Mouse (Mus musculus): ENCODE data around the gene Zfp871.
A peak's percentile ranks its signal among the peaks of the same experiment; 100 is the strongest.

The Zfp871 gene

DNA sequence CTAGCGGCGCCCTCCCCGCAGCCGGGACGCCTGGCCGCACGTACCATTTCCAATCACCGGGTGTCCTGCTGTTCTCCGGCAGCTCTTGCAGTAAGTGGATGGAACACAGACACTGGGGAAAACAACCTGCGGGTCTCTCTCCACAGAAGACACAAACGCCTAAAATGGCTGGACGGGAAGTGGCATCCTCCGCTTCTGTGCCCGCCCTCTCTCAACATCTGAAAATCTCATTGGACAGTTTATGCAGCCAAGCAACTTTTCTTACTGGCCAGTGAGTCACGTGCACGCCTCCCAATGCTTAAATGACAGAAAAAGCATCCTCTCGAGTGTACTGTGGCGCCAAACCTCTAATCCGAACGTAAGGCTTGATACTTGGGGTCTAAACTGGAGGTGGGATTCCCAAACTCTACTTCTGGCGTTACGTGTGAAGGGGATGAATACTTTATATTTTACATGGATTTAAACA, at the start of gene Zfp871:
Gene Zfp871, minus strand, starts transcription at position 194 of the 466 bp plus-strand sequence.
- DNase-seq = peak; percentile 91 to 95

- no peak for DNase-seq
Measured at GRCm38 (mm10) chr17:32830418-32830782, 42.3 kb upstream of the Zfp871 start.

- peak; percentile 80 to 87 for DNase-seq
Measured at GRCm38 (mm10) chr17:32829540-32830417, 41.7 kb upstream of the Zfp871 start, which contains the start of gene Zfp799. TSS of gene Zfp799 (minus strand) at chr17:32830261.

DNA sequence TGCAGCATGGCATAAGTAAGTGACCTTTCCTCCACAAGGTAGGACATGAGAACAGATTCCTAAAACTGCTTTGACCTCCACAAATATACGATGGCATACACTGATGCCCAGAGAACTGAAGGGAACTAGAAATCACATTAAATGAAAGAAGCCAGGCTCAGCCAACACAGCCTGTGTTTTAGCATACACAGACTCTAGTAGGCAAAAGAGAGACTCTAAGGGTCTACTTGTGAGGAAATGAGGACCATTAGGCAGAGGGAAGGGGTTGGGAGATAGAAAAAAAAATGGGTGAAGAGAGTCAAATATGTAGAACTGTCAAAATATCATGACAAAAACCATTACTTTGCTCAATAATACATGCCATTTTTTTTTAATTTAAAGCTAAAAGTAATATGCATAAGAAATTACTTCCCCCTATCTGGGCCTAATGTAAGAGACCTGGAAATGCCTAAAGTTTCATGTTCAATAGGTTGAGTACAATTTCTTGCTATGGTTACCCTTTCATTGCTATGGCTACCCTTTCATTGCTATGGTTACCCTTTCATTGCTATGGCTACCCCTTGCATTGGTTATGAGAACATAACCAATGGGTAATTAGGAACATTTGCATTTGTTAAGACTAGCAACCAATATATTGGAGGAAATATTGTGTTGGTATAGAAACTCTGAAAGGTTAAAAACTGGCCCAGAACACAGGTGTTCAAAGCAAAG, 28.1 kb upstream of the Zfp871 start:
- DNase-seq = no peak

DNA sequence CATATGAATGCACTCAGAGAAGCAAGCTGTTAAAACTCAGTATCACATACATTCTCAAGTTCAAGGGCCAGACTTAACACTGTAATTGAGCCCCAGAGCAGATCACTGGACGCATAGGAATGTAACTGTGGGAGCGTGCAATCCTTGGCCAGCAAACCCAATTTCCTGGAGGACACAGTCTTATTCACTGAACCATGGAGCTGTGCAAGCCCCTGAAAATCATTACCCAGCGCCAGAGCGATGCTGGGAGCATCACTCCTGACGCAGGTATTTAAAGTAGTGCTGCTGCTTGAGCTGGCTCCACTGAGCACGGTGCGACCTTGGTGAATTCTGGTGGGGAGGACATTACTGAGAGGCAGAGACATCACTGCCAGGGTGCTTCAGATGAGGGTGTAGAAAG, 26.0 kb upstream of the Zfp871 start:
- peak; percentile 62 to 67 for DNase-seq

GRCm38 (mm10) chr17:32810648-32811047, 22.6 kb upstream of the Zfp871 start:
- DNase-seq = no peak

GRCm38 (mm10) chr17:32809544-32810374, 21.7 kb upstream of the Zfp871 start, which contains the start of gene Zfp811:
TSS of gene Zfp811 (minus strand) at chr17:32809931.
- DNase-seq = peak; percentile 5 to 15

GRCm38 (mm10) chr17:32808921-32809320, 20.8 kb upstream of the Zfp871 start:
- DNase-seq = no peak

DNA sequence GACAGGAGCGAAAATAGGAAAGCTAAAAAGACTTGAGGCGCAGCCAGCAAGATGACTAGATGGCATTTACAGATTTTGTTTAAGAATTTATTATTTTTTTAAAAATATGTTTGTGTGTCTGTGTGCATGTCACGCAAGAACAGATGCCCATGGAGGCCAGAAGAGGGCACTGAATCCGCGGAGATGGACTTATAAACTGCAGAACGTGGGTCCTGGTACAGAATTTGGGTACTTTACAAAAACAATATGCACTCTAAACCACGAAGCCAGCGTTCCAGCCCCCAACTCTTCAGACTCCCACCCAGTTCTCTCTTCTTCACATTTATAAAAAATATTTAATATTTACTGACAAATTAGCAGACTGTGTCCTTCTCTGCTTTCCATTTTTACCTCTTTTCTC, 1.2 kb upstream of the Zfp871 start:
- no peak for DNase-seq

DNA sequence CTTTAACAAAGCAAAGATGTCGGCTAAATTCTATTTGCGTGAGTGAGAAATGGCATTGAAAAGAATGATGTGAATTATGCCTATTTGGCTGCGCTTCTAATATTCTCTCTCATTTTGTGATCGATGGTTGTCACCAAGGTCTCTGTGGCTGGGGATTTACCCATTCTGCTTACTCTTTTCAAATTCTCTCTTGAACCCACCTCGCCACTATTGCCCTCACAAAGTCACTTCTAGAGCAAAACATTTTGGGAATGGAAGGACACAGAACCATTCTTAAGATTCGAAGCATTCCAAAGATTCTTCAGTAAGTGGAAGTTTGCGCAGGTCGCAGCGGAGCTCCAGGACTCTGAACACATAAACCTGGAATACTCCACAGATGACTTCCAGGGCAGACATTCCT, 489 bp upstream of the Zfp871 start:
- DNase-seq = no peak

DNA sequence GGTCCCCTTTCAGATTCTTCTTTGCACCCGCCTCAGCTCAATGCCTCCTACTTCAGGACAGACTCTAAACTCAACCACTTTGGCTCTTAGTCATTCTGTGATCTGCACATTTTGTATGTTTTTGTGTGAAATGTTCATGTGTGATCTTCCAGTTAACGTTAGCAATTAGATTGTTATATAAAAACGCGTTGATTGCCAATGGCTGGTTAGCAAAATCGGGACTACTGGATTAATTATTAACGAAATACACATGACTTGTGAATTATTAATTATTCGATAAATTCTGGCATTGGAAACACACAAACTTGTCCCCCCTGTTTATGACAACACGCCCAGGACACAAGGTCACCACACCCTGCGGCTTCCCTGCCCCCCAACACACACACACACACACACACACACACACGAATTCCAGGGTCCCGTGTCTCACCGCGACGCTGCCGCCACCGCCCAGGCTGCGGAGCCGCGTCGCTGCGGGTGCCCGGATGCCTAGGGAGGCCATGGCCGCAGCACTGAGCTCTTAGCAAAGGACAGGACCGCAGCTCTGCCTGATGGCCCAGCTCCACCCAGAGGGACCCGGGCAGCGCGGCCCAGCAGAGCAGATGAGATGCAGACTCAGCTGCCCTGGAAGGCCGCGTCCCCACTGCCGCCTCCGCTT, 522 bp downstream of the Zfp871 start:
- peak; percentile 66 to 69 for DNase-seq

DNA sequence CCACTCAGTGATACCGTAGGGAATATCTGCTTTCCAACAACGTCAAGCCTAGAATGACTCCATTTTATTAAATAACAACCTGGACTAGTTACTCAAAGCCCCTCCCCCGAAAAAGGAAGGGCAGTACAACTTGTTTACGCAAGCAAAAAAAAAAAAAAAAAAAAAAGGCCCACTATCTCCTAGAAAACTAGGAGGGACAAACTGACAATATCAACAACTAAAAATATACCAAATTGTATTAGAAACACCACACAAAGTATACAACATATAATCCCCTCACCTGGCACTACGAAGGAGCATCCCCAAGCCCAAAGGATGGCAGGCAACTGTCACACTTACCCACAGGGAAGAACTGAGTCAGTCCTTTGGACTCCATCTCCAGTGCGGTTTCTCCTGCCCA, 1.1 kb downstream of the Zfp871 start:
- peak; percentile 16 to 37 for DNase-seq

- DNase-seq = peak; percentile 18 to 23
Measured at GRCm38 (mm10) chr17:32785656-32786055, 2.4 kb downstream of the Zfp871 start.

DNA sequence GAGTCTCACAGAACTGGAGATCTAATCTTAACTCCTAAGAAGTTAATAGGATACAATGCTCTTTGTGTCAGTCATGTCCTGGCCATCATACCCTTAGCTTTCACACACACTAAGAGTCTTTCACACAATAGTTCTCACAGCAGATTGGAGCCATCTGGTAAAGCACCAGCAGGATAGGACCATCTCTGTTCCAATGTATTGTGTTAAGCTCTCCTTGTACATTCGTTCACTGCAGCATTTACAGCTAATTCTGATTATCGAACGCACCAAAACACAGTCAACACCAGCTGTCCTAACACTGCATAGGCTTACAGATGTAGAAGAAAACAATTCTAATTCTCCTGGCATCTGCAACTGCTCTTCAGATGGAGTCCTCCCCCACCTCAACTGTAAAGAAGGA, 10.5 kb downstream of the Zfp871 start:
- no peak for DNase-seq

GRCm38 (mm10) chr17:32771213-32771612, 16.9 kb downstream of the Zfp871 start:
- peak; percentile 24 to 53 for DNase-seq

DNA sequence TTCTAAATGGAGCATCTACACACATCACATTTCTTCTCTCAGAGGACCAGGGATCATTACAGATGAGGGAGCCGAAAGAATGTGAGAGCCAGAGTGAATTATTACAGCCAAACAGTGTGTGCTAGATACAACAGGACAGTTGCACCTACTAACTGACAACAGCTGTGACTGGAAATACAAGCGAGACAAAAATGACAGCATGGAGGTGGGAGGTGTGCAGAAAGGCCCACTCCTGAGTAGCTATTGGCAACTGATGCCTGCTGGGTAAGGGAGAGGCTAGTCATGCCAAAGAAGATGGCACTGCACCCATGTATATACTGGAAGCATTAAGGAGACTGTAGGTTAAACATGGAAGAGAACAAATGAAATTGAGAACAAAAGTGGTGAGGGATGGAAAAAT, 21.7 kb downstream of the Zfp871 start:
- DNase-seq = no peak

DNA sequence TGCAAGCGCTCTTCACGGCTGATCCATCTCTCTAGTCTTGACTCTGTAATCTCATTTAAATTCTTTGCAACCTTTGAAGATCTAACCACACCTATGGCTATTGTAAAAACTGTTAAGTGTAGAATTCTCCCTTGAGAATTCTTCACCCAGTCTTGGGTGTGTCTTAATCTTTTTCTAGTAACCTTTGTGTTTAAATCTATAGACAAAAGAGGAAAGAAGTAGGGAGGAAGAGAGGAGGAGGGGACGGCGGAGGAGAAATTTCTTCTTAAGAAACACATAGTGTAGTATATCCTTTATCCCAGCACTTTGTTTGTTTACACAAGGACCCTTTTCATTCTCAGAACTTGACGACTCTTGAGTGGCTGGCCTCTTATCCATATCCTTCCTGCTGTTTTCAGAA, 30.8 kb downstream of the Zfp871 start:
- DNase-seq = no peak

- DNase-seq = peak; percentile 18 to 67
Measured at GRCm38 (mm10) chr17:32753634-32754033, 34.5 kb downstream of the Zfp871 start.

GRCm38 (mm10) chr17:32752813-32753360, 35.2 kb downstream of the Zfp871 start:
- no peak for DNase-seq

DNA sequence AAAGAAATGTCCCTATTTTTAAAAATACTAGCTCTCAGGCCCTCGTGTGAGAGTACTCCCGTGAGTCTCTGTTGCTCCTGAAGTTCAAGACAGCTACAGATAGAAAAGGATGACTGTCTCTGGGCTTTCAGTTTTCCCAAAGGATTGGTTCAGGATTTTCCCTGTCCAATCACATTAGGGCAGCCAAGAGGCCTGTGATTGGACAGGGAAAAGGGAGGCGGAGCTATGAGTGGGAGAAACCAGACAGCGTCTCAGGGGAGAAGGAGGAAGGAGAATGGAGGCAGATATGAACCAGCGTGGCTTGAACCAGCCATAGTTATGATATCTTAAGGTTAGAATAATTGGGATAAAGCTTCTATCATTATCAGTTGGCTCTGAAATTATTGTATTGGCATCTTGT, 37.5 kb downstream of the Zfp871 start:
- no peak for DNase-seq

GRCm38 (mm10) chr17:32741057-32741456, 47.0 kb downstream of the Zfp871 start:
- DNase-seq = no peak

- DNase-seq = no peak
Measured at GRCm38 (mm10) chr17:32738406-32738805, 49.7 kb downstream of the Zfp871 start.

All from kidney, postnatal 36 days (tissue).